8 mouse cellular contexts compared by ENCODE assay signal in genomic region chr13:58126126-58126525, GRCm38 (mm10). TPM values are rescaled to one million over a fixed set of nuclear protein-coding genes. Genes with fewer than 3 reads are reported as not detected.
A peak's percentile ranks its signal among the peaks of the same experiment; 100 is the strongest.
DNase-seq lines count a peak whose midpoint lies in the region; ATAC-seq and TF ChIP-seq lines count a peak whose summit lies in the region.

No protein-coding gene starts in this region.

- peaks cover 7% of the 10 kb centered on the region for H3K36me3 ChIP-seq in heart, embryonic 10.5 days
- H3K36me3 ChIP-seq in kidney, embryonic 15.5 days = peaks cover 13% of the 10 kb centered on the region
- peaks cover 5% of the 10 kb centered on the region for H3K36me3 ChIP-seq in spleen, adult 2 months (ENCODE audit: control insufficient read depth, insufficient read depth, low read length)

- peak overlapping the region; percentile 64 for H3K4me2 ChIP-seq in kidney, embryonic 15.5 days

- H3K27ac ChIP-seq in heart, embryonic 10.5 days = no peak overlapping the region
- H3K27ac ChIP-seq in kidney, embryonic 15.5 days = no peak overlapping the region
- no peak overlapping the region for H3K27ac ChIP-seq in spleen, adult 2 months (ENCODE audit: insufficient read depth, low read length)

- H3K27me3 ChIP-seq in heart, embryonic 10.5 days (ENCODE audit: insufficient read depth, poor library complexity, severe bottlenecking) = no peaks in the 10 kb centered on the region
- H3K27me3 ChIP-seq in kidney, embryonic 15.5 days = no peaks in the 10 kb centered on the region
- H3K27me3 ChIP-seq in spleen, adult 2 months (ENCODE audit: control insufficient read depth, insufficient read depth, low read length) = no peaks in the 10 kb centered on the region

- H3K9me3 ChIP-seq in heart, embryonic 10.5 days = no peaks in the 10 kb centered on the region
- H3K9me3 ChIP-seq in kidney, embryonic 15.5 days (replicated peaks) = no peaks in the 10 kb centered on the region

- H3K4me3 ChIP-seq in heart, embryonic 10.5 days = peak overlapping the region; percentile 99
- peak overlapping the region; percentile 94 for H3K4me3 ChIP-seq in kidney, embryonic 15.5 days (replicated peaks)
- H3K4me3 ChIP-seq in spleen, adult 2 months (ENCODE audit: extremely low read depth, insufficient read depth, insufficient read length) = no peak overlapping the region; the same call in 1 of the 2 replicates

- no peak for ATAC-seq in kidney, embryonic 15.5 days (replicated peaks; ENCODE audit: low FRiP score)
- no peak for ATAC-seq in granulocyte monocyte progenitor cell, adult 5-6 weeks (replicated peaks; ENCODE audit: poor library complexity, severe bottlenecking)

- TF ChIP-seq CTCF in spleen, adult 2 months (IDR thresholded peaks at IDR 0.05; ENCODE audit: extremely low read depth, insufficient read depth, insufficient read length, insufficient replicate concordance) = peak; percentile 33; the same call in 1 of the 2 replicates

- 35% methylated on average over 7 of the region's 7 CpGs for WGBS in heart, embryonic 10.5 days
- 21% methylated on average over 7 of the region's 7 CpGs for WGBS in kidney, embryonic 15.5 days
- WGBS in spleen, adult 2 months = 25% methylated on average over 7 of the region's 7 CpGs

- peaks cover 16% of the 10 kb centered on the region for H3K4me1 ChIP-seq in heart, embryonic 10.5 days
- H3K4me1 ChIP-seq in kidney, embryonic 15.5 days = peaks cover 58% of the 10 kb centered on the region
- H3K4me1 ChIP-seq in spleen, adult 2 months (ENCODE audit: control insufficient read depth, insufficient read depth, insufficient read length) = peaks cover 4% of the 10 kb centered on the region; the same call in 1 of the 2 replicates

- H3K9ac ChIP-seq in kidney, embryonic 15.5 days = peak overlapping the region; percentile 44; the same call in 1 of the 2 replicates

- peak; percentile 76 for DNase-seq in cerebellum, adult 9-10 months
- no peak for DNase-seq in cerebellum, adult 11-12 months
- DNase-seq in c-Kit-positive CD71-positive TER-119-negative erythroid progenitor cells, embryonic 14.5 days (ENCODE audit: low read depth) = peak; percentile 70
- DNase-seq in heart, embryonic 10.5 days (ENCODE audit: low spot score) = no peak
- DNase-seq in lung, postnatal 25 days (ENCODE audit: low spot score) = peak; percentile 74
- DNase-seq in spleen, adult 2 months (ENCODE audit: low read depth in 1 of 2, low spot score in 2 of 2) = peak; percentile 37 to 76

- no peak for TF ChIP-seq POLR2A in spleen, adult 2 months (IDR thresholded peaks at IDR 0.05; ENCODE audit: low read depth, low read length)

RNA-seq across cellular contexts. Expression of gene Hnrnpa0, which starts 2.2 kb away (rescaled TPM):
- 14.0 and 16.6 TPM in 2 replicates for polyA plus RNA-seq in heart, embryonic 10.5 days (2016; fragmentation: Nextera tagmentation; extraction: Ambion mirVana)
- polyA plus RNA-seq in kidney, embryonic 15.5 days (2015; fragmentation: Nextera tagmentation; extraction: Ambion mirVana) = 38.6 and 41.5 TPM in 2 replicates
- polyA plus RNA-seq in spleen, adult 2 months (2012; rRNA removed) = 94.2 and 155 TPM in 2 replicates
- total RNA-seq in granulocyte monocyte progenitor cell, adult 5-6 weeks (2014; fragmentation: Nextera tagmentation) = 112 and 130 TPM in 2 replicates
- total RNA-seq in granulocyte monocyte progenitor cell, adult 5-6 weeks (2017) = 77.9 and 83.8 TPM in 2 replicates

RNA-seq across cellular contexts. Expression of gene Klhl3, which starts 12.7 kb away (rescaled TPM):
- polyA plus RNA-seq in heart, embryonic 10.5 days (2016; fragmentation: Nextera tagmentation; extraction: Ambion mirVana) = 2.5 and 3.4 TPM in 2 replicates
- polyA plus RNA-seq in kidney, embryonic 15.5 days (2015; fragmentation: Nextera tagmentation; extraction: Ambion mirVana) = 6.5 and 7.2 TPM in 2 replicates
- polyA plus RNA-seq in spleen, adult 2 months (2012; rRNA removed) = 0.86 and 0.90 TPM in 2 replicates
- 7.4 and 7.8 TPM in 2 replicates for total RNA-seq in granulocyte monocyte progenitor cell, adult 5-6 weeks (2014; fragmentation: Nextera tagmentation)
- 4.1 and 4.9 TPM in 2 replicates for total RNA-seq in granulocyte monocyte progenitor cell, adult 5-6 weeks (2017)

RNA-seq across cellular contexts. Expression of gene Idnk, which starts 31.3 kb away (rescaled TPM):
- 35.0 and 36.5 TPM in 2 replicates for polyA plus RNA-seq in heart, embryonic 10.5 days (2016; fragmentation: Nextera tagmentation; extraction: Ambion mirVana)
- 37.2 and 39.4 TPM in 2 replicates for polyA plus RNA-seq in kidney, embryonic 15.5 days (2015; fragmentation: Nextera tagmentation; extraction: Ambion mirVana)
- polyA plus RNA-seq in spleen, adult 2 months (2012; rRNA removed) = 22.6 and 24.7 TPM in 2 replicates
- 44.7 and 45.9 TPM in 2 replicates for total RNA-seq in granulocyte monocyte progenitor cell, adult 5-6 weeks (2014; fragmentation: Nextera tagmentation)
- 41.6 and 44.6 TPM in 2 replicates for total RNA-seq in granulocyte monocyte progenitor cell, adult 5-6 weeks (2017)

Comparison
In these comparisons a context has a peak if more than half of its experiments do, and no peak if none do; other contexts are left out.
1. DNase-seq: peak in cerebellum, adult 9-10 months (single experiment), c-Kit-positive CD71-positive TER-119-negative erythroid progenitor cells, embryonic 14.5 days (single experiment), lung, postnatal 25 days (single experiment) and spleen, adult 2 months (2 of 2); none in cerebellum, adult 11-12 months (single experiment) and heart, embryonic 10.5 days (single experiment).